Mouse (Mus musculus) megakaryocyte, adult 5-6 weeks (primary cell): Measurements from ENCODE around the gene 3110082J24Rik. TPM values are rescaled to one million over a fixed set of nuclear protein-coding genes. Genes with fewer than 3 reads are reported as not detected.
"Not testable (repeated sequence)": the region's sequence is repeated elsewhere in the genome, so short reads cannot be mapped to it uniquely, and the experiment has no call there.

ENCODE experiments used
- ATAC-seq: 2 replicates; pipeline ENCODE4 v1.8.0; 2016; ENCODE audit warnings: mild to moderate bottlenecking, inconsistent platforms; ENCODE audit not compliant: poor library complexity, severe bottlenecking
- total RNA-seq, 2 experiments: library from RNA; stranded (forward) in 1 of 2; stranded (reverse) in 1 of 2; fragments of 153-499, 151-499 nt in 1 of 2; fragments of 221-1000, 200-1000 nt in 1 of 2; gene quantifications; 2 replicates each; pipeline versions ENCODE4 v1.2.3 to v1.2.4; 2015 to 2017

Gene 3110082J24Rik
- total RNA-seq, 2 experiments from 2014 or later: not detected

DNA sequence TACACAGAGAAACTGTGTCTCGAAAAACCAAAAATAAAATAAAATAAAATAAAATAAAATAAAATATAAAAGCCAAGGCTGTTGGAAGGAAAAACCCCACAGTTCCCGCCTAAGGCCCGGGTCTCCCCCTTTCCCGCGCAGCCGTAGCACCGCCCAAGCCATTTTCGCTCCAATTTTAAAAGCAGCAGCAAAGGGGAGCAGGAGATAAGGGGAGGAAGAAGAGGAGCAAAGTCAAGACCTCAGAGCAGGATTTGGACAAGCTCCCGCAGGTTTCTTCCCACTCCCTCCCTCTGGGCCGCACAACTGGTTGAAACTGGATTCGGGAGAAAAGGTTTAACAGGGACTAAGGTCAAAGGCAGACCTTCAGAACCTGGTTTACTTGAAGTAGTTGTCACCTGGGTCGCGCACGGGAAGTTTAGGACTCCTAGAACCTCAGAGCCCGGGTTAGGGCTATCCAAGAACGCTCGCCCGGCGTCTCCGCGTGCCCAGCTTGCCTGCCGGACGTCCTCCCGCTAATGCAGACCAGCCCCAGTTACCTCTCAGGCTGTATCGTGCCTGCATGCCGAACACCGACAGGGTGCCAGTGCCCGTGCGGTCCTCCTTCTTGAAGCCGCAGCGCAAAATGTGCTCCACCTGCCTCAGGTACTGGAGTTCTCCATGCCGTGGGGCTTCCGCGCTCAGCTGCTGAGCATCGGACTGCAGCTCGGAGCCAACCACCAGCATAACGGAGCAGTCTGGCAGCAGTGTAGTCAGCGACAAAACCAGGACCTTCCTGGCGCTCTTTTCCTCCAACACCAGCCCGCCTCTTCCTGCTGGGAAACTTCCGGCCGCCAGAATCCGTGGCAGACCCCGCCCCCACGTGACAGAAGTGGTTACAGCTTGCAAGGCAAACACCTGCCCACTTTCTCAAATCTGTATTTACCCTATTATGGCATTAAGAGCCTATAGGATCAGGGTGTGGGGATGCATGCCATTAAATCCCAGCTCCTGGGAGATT is 32.8 kb downstream of the 3110082J24Rik start, which contains the start of gene Tyms:
Gene Tyms (minus strand): TSS at position 793 of the 997 bp plus-strand sequence.
- ATAC-seq: peak; percentile 87

DNA sequence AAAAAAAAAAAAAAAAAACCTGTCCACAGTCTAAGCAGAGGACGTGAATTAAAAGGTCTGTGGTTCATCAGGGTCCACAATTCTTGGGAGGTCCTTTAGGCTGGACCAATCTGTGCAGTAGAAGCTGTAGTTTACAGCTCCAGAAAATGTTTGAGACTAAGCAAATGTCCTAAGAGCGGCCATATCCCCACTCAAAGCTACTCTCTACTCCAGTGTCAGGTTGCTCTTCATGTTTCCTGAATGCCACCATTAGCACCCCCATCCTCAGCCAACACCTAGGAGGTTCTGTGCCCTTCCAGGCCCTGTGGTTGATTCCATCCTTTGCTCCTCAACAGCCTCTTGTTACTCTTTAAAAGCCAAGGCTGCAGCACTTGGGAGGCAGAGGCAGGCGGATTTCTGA is 33.5 kb downstream of the 3110082J24Rik start:
- no peak for ATAC-seq

DNA sequence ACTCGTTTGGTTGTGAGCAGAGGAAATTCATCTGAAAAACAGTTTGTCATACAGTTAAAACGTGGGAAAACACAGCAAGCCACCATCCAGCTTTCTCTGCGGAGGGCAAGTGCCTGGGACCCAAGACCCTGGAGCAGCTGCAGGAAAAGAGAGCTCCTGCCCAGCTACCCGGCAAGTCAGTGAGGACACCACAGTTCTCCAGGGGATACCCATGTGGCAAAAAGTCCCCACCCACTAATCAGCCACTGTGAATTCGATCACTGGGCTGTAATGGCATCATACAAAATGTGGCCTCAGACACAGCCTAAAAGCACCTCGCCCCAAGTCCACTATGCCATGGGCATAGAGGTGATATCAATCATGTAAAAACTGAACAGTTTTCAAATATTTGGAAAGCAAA is 34.2 kb downstream of the 3110082J24Rik start:
- no peak for ATAC-seq

- ATAC-seq: no peak
Measured at GRCm38 (mm10) chr5:30067726-30068125, 38.2 kb downstream of the 3110082J24Rik start.

GRCm38 (mm10) chr5:30059607-30060006 is 46.3 kb downstream of the 3110082J24Rik start:
- ATAC-seq: not testable (repeated sequence)

DNA sequence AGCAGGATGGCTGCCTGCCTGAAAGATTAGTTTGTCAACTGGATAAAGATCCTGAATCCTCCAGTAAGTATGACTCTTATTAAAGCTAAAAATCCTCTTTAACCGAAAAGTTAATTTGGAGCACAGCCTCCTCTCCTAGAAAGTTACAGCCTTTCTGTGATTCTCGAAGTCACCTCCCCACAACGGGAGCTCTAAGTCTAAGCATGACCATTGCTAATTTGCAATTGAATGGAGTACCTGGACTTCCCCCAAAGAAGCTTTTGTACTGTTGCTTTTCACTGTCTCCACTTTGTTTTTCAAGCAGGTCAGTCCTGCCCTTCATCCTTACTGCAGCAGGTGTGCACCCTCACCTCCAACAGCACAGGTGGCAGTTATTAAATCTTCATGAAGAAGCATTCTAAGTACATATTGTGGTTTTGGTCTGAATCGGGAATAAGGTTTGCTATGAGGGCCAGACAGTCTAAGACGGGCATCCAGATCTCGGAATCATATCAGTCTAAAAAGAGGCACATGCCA is 47.6 kb downstream of the 3110082J24Rik start:
- no peak for ATAC-seq

Other genes with a start within 250 kb of the 3110082J24Rik start
- gene Il6, start 93.0 kb downstream of the 3110082J24Rik start, total RNA-seq (2015): 14.1 and 24.4 TPM in 2 replicates
- 9.5 and 11.1 TPM in 2 replicates for gene Il6, start 93.0 kb downstream of the 3110082J24Rik start, total RNA-seq (2017)
- 123 and 146 TPM in 2 replicates for gene Tyms, start 32.5 kb downstream of the 3110082J24Rik start, total RNA-seq (2015)
- gene Tyms, start 32.5 kb downstream of the 3110082J24Rik start, total RNA-seq (2017): 91.0 and 114 TPM in 2 replicates
- not detected in 2 replicates for gene Garem2, start 925 bp downstream of the 3110082J24Rik start, total RNA-seq (2015)
- not detected in 2 replicates for gene Garem2, start 925 bp downstream of the 3110082J24Rik start, total RNA-seq (2017)
- gene Hadha, start 49.1 kb upstream of the 3110082J24Rik start, total RNA-seq (2015): 45.5 and 46.4 TPM in 2 replicates
- gene Hadha, start 49.1 kb upstream of the 3110082J24Rik start, total RNA-seq (2017): 119 and 133 TPM in 2 replicates
- gene Hadhb, start 49.2 kb upstream of the 3110082J24Rik start, total RNA-seq (2015): 44.1 and 50.8 TPM in 2 replicates
- gene Hadhb, start 49.2 kb upstream of the 3110082J24Rik start, total RNA-seq (2017): 56.8 and 66.5 TPM in 2 replicates
- gene Adgrf3, start 99.6 kb upstream of the 3110082J24Rik start, total RNA-seq (2015): not detected in 2 replicates
- gene Adgrf3, start 99.6 kb upstream of the 3110082J24Rik start, total RNA-seq (2017): not detected in 2 replicates
- 16.1 and 17.2 TPM in 2 replicates for gene Selenoi, start 126.5 kb upstream of the 3110082J24Rik start, total RNA-seq (2015)
- gene Selenoi, start 126.5 kb upstream of the 3110082J24Rik start, total RNA-seq (2017): 29.2 and 37.1 TPM in 2 replicates
- 0.11 TPM in 1 of 2 replicates, not detected in the other for gene Drc1, start 175.3 kb upstream of the 3110082J24Rik start, total RNA-seq (2015)
- gene Drc1, start 175.3 kb upstream of the 3110082J24Rik start, total RNA-seq (2017): 0.28 TPM in 1 of 2 replicates, not detected in the other